Mouse (Mus musculus): ENCODE measurements around the gene Lrrn1. TPM values are rescaled to one million over a fixed set of nuclear protein-coding genes. Genes with fewer than 3 reads are reported as not detected.

Gene Lrrn1
- polyA plus RNA-seq (2012) = not detected in 2 replicates

DNA sequence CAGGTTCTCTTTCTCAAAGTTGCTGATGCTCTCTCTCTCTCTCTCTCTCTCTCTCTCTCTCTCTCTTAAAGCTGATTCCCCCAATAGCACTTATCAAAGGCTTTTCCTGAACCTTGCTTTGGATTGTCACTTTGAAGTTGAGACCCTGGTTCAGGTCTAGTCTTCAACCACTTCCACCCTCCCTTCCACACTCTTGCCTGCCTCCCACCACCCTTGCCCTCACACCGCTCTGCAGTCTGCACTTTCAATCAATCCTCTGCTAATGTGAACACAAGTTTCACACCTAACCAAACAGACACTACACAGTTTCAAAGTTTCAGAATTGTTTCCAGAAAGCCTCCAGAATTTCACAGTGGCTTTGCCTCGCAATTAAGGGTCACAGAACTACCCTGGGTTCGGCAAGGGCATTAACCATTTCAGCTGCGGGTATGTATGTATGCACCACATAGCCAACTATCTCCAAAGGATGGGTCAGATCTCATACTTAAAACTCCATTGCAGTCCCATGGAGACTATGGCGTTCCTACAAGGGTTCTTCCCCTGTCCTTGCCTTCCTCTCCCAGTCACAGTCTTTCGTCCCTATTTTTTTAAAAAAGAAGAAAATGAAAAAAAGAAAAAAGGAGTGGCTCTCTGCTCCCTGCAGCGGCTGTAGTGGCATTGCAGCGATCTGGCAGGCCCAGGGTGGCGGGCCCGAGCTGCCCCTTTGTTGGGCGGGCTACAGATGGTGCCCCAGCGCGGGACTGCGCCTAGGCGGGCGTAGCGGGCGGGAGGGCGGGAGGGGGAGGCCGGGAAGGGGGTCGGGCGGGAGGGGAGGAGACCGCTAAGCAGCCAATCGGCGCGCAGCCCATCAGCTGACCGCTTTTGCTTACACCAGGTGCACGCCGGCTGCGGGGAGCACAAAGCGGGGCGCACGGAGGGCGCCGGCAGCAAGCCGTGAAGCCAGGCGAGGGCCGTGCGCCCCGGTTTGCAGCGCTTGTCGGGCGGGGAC, at the start of gene Lrrn1:
TSS of gene Lrrn1 (plus strand) at position 892 of the 988 bp plus-strand sequence.
- no peak for TF ChIP-seq GATA1 (IDR thresholded peaks at IDR 0.05; ENCODE audit: low read length)

DNA sequence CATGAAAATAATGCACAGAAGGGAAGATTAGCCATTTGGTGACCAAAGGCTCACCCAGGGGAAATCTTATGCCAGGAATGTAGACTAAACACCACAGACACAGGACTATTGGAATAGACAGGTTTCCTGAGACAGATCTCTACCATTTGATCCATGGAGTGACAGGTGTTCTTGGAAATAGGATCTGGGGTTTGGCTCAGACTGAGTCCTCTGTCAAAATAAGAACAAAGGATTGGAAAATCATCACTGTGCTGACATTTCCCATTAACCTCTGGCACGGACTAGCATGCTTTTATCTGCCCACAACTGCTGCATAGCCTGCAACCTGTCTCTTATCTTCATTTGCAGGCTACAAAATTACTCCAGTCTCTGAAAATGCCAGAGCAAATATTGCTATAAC, 35.1 kb upstream of the Lrrn1 start:
- no peak for TF ChIP-seq GATA1 (IDR thresholded peaks at IDR 0.05; ENCODE audit: low read length)

DNA sequence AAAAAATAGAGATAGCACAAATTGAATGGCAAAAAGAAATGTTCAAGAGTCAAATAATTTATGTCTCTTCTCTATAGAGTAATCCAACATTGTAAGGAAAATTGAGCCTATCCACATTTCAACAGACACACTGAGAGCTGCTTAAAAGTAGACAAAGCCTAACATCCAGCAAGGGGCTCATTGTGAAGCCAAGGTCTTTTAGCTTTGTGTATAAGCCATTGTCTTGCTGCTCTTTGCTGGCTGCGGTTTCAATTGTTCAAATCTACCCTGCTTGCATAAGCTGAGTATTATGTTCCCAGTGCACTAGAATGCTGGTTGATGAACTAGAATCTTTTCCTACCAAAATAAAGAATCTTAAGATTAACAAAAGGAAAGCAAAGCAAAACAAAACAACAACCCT, 33.7 kb upstream of the Lrrn1 start:
- no peak for TF ChIP-seq GATA1 (IDR thresholded peaks at IDR 0.05; ENCODE audit: low read length)

DNA sequence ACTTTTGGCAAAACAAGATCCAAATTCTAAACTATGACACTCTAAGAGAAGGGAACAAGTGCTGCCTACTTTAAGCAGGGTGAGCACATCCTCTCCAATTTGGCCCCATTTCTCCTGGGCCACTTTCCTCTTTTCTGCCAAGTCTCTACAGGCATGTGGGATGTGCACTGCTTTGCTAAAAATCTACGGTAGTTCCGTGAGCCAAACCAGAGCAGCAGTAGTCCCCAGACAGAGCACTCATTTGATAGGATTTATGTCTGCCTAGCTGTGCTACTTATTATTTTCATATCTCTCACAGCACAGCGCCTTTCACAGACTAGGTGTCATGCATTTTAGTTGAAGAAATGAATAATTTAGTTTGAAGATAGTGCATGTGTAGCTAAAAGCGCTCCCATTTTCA, 15.9 kb upstream of the Lrrn1 start:
- no peak for TF ChIP-seq GATA1 (IDR thresholded peaks at IDR 0.05; ENCODE audit: low read length)

DNA sequence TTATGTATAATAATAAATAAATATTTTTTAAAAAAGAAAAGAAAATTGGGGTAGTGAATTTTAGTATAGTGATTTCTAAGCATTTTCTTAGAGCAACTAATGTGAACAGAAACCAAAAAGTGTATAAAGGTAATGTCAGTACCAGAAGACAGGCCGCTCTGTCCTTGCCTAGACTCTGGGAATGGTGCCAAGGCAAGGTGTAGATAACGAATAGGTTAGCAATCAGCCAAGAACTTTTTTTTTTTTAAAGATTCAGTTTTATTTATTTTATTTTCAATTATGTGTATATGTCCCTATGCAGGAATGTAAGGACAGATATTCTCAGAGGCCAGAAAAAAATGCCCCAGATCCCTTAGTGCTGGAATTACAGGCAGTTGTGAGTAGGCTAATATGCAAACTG, 5.6 kb upstream of the Lrrn1 start:
- TF ChIP-seq GATA1 (IDR thresholded peaks at IDR 0.05; ENCODE audit: low read length) = no peak

DNA sequence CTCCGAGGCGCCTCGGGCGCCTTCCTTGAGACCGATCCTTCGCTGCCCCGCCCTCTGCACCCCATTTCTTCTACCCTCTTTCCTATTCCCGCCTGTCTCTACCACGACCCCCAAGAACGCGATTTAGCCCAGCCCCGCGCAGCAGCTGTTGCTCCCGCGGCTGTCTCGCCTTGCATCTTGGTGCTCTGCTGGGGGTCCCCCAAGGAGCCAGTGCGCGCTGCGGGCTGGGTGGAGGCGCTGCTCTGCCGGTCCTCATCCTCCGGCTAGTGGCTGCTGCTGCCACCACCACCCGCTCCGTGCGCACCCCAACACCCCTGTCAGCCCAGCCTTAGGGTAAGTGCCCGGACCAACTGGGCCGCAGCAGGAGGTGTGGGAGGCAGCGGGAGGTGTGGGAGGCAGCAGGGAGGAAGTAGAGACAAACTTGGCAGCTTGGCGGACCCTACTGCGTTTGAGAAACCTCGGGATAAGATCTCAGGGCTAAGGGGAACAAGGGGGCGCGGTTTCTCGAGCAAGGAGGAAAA, 403 bp downstream of the Lrrn1 start:
- TF ChIP-seq GATA1 (IDR thresholded peaks at IDR 0.05; ENCODE audit: low read length) = no peak

DNA sequence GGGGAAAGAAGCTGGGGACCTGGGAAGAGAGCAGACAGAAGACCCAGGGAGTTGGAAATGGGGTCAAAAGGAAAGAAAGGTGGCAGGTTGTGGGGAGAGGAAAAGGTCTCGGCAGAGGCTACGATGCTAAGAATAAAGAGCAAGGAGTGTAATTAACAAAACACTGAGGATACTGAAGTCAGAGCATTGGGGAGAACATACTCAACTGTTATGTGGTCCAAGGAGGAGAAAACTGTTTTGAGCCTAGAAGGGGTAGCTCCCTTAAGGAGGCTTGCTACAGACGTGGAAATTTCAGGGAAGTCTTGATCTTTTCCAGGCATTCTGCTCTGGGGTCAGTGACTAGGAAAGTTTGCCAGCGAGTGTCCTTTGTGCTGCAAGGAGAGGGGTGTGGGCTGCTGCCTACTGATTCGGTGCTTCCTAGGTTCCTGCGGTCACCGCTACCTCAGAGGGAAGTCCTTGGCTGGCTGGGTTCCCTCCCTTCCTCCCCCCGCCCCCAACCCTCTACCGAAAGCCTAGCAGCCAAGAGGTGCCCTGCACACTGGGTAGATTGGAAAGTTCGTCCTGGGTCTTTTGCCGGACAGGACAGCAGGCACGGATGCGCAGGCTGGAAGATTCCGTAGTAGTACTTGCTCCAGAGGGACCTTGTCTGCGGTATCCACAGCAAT, 1.2 kb downstream of the Lrrn1 start:
- TF ChIP-seq GATA1 (IDR thresholded peaks at IDR 0.05; ENCODE audit: low read length) = no peak

DNA sequence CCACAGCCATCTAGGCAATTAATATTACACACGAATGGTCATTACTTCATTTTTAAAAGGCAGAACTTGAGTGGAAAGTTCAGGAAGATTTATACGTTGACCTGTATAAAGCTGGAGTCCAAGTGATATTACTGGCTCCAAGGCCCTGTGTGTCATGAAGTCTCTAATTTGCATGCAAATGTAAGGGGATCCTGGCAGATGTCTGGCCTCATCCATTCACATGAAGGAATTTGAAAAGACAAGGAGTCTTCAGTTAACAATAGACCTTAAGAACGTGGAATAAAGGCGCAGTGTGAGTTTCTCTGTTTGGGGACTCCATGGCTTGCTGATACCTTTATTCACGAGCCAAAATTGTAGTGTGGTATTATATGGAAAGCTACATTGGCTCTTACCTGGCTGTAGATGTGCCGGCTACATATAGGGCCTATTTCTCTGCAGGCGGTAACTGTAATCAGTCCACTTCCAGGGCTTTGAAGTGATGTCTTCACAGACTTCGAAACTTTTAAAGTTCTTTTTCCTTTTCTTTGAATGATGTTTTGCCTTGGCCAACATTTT, 2.0 kb downstream of the Lrrn1 start:
- TF ChIP-seq GATA1 (IDR thresholded peaks at IDR 0.05; ENCODE audit: low read length) = no peak

DNA sequence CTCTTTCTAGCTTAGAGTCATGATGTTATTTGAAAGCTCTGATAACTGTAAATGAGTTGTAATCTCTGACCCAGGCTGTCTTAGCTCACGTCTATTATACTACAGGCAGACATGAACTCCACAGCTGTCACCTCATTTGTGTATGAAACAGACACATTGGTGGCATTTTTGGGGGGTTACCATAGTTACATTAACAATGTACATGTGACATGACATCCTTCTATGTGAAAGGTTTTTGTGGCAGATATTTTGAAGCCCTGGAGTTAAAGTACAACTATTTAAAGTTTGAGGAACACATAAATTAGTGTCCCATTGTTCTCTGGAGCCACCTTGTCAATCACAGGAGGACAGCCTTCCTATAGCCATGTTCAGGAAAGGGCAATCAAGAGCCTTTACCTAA, 5.0 kb downstream of the Lrrn1 start:
- no peak for TF ChIP-seq GATA1 (IDR thresholded peaks at IDR 0.05; ENCODE audit: low read length)

DNA sequence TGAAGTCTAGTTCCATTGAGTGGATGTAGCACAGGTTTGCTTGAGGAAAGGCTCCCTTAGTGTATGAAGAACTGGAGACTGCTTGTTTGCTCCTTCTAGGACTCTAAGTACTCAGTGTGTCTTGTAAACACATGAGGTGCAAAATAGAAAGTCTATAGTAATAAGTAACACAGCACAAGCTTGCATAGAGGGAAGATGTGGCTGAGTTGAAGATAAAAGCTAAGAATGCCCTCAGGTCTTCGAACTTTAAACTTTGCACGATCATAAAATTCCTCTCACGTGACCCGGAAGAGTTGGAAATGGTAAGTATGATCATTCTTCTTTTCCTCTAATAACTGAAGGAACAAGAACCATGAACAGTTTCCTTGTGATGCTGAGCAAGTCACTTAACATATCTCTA, 7.1 kb downstream of the Lrrn1 start:
- no peak for TF ChIP-seq GATA1 (IDR thresholded peaks at IDR 0.05; ENCODE audit: low read length)

DNA sequence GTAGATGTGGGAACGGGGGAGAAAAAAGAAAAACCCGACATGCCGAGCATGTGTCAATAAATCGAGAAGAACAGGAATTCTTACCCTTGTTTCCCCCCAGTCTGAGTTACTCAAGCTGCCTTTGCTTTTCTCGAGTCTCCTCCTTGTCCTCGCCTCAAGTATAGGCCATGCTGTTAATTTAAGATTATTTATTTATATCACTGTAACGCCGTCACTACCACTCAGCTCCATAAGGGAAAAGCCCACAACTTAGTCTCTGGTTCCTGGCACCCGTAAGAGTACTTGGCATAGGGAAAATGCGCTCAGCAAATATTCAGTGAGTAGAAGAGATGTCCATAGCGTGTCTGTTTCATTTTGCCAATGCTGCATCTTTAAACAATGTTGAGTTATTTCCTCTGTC, 11.7 kb downstream of the Lrrn1 start:
- TF ChIP-seq GATA1 (IDR thresholded peaks at IDR 0.05; ENCODE audit: low read length) = no peak

DNA sequence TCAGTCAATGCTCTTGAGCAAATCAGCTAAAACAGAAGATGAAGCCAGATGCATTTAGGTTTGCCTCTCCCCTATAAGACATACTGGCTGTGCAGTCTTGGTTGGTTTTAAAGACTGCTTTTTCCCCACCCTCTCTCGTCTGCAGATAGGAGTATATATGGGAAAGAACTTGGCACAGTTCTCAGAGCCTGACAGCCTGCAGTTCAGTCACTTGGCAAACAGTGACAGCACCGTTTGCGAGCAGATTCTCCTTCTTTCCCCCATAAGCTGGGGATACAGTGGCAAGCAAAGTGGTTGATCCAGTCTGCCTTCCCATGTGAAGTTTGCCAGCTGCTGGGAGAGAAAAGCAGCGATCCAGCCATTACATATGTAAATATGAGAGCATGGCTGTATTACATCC, 12.3 kb downstream of the Lrrn1 start:
- no peak for TF ChIP-seq GATA1 (IDR thresholded peaks at IDR 0.05; ENCODE audit: low read length)

DNA sequence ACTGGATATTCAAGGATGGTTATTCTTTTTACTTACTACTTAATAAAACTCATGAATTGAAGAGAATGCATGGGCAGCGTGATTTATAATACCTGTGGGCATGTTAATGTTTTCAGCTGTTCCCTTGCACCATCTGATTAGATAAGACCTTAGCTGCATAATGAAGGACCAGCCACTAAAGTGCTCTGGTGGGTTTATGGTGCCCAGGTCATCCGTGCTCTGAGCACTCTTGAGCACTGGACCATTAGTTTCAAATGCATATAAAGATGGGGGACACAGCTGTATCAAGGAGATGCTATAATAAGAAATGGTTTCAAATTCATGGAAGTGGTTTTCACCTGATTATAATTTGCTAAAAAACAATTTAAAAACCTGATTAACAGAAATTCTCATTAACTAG, 16.7 kb downstream of the Lrrn1 start:
- no peak for TF ChIP-seq GATA1 (IDR thresholded peaks at IDR 0.05; ENCODE audit: low read length)

DNA sequence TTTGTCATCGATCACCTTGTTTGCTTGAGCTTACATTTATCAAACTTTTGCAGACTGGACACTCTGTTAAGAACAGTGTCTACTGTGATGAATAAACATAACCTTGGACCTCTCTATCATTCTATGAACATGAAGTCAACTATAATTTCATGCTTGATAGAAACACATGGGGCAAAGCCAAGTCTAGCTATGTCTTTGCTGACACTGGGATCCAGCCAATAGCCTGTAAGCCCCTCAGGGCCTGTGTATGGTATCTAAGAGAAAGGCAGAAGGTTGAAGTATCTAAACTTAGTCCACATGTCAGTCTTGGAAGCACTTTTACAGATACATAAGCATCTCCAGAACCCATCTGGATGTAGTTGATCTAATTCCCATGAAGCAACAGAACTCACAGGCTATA, 22.9 kb downstream of the Lrrn1 start:
- TF ChIP-seq GATA1 (IDR thresholded peaks at IDR 0.05; ENCODE audit: low read length) = no peak

DNA sequence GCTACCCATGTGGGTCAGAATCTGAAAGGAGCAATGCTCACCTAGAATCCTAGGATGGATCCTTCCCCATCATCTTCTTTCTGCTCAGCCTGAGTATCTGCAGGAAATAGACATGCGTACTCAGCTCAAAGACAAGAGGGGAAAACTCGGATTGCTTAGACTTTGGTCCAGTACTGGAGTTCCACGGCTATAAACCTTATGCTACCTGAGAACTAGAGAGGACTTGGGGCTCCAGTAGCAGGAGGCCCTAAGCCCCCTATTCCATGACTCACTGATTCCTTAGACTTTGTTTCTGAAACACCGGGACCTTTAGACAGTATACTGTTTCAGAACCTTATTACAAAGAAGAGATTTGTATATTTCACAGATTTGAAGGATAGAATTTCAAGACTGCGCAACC, 25.8 kb downstream of the Lrrn1 start:
- TF ChIP-seq GATA1 (IDR thresholded peaks at IDR 0.05; ENCODE audit: low read length) = no peak

DNA sequence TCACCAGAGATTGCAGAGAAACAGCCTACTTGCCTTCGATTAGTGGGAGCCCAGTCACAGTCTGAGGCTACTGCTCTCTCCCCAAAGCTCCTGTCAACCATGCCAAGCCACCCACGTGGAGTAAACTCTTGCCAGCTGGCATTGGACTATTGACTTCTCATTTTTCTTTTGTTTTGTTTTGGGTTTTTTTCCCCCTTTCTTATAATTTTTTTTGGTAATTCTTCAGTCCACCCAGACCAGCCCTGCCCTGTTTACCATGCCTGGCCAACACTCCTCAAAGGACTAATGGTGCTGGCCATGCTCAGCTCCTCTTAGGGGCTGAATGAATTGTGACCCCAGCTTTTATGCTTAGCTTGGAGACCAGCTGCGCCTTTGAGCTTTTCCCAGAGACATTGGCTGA, 27.4 kb downstream of the Lrrn1 start:
- no peak for TF ChIP-seq GATA1 (IDR thresholded peaks at IDR 0.05; ENCODE audit: low read length)
